Mouse (Mus musculus): ENCODE measurements around the gene Gm20388.

DNA sequence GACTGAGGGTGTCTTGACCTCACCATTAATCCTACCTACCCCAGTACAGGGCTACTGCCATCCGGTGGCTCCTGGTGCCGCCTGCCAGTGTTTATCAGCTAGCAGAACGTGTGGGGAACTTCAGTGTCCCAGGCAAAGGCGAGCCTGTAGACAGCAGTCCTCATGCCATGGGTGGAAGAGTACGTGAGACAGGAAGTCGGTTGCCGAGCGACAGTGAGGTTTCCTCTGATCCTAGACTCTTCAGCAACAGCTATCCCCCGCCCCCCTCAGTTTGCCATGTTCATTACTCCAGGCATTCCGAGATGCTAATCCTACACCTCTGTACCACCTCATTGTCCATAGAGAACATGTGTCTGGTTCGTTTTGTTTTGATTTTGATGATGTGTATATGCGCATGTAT lies 4349.7 kb downstream of the Gm20388 start:
- no peak for TF ChIP-seq POLR2A (IDR thresholded peaks at IDR 0.05; ENCODE audit: borderline replicate concordance, control insufficient read depth, low read depth, low read length)
- no peak for TF ChIP-seq CTCF (IDR thresholded peaks at IDR 0.05; ENCODE audit: control insufficient read depth, insufficient read depth, low read length)

All from bone marrow, adult 2 months (tissue).